Mouse (Mus musculus): ENCODE results near the gene Serpini2. TPM values are rescaled to one million over a fixed set of nuclear protein-coding genes. Genes with fewer than 3 reads are reported as not detected.

Serpini2 gene
- polyA plus RNA-seq, 1 experiment from 2014 or later: not detected

Other genes with a start within 250 kb of the Serpini2 start
- not detected in 2 replicates for gene Zbbx, start 105.0 kb downstream of the Serpini2 start, polyA plus RNA-seq (2014; fragmentation: Nextera tagmentation; extraction: Ambion mirVana)
- gene Wdr49, start 212.1 kb upstream of the Serpini2 start, polyA plus RNA-seq (2014; fragmentation: Nextera tagmentation; extraction: Ambion mirVana): not detected in 2 replicates

Measured in heart, embryonic 11.5 days (tissue).